Mouse (Mus musculus) cerebellum, postnatal 10 days (tissue): ENCODE results near the gene Fat4.

Experiments
- DNase-seq, 2 experiments: peaks; one replicate each; pipeline ENCODE4 v3.0.0; 2021; ENCODE audit warnings: mixed read lengths in 2 of 2

Gene Fat4

GRCm38 (mm10) chr3:38886890-38887355 lies at the start of gene Fat4:
Fat4 (plus strand) TSS chr3:38886940.
- DNase-seq: peak; percentile 55 to 56

GRCm38 (mm10) chr3:38839438-38839837 lies 47.3 kb upstream of the Fat4 start:
- DNase-seq: no peak

GRCm38 (mm10) chr3:38843000-38843538 lies 43.7 kb upstream of the Fat4 start:
- no peak for DNase-seq

DNA sequence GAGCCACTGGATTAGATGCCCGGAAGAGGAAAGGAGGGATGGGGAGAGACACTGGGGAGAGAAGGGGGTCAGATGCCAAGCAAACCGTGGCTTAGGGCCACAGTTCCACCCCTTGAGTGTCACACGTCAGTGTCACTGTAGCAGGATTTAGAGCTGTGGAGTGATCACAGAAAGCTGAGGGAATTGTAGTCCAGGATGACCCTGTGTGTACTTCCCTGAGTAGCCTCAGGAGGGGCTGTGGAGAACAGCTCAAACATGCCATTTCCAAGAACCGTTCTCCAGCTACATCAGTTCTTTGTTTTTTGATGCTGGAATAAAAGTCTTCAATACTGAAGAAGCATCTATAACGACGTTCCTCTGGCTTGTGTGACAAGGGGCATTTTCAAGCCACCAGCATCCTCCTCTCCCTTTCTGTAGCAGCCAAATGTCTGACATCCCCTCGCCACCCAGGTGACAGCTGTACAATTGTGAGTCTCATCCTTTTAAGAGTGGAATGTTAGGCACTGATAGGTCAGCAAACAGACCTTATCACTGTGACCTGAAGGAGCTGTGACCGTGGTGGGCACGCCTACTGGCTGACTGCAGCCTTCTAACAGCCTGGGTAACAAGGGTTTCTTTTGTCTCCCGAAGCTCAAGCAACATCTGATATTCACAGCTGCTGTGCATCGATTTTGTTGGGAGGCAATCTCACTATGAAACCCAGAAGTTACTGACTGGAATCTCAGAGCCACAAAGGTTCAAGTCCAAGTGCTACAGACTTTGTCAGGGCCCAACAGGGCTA lies 39.9 kb upstream of the Fat4 start:
- DNase-seq: no peak

DNA sequence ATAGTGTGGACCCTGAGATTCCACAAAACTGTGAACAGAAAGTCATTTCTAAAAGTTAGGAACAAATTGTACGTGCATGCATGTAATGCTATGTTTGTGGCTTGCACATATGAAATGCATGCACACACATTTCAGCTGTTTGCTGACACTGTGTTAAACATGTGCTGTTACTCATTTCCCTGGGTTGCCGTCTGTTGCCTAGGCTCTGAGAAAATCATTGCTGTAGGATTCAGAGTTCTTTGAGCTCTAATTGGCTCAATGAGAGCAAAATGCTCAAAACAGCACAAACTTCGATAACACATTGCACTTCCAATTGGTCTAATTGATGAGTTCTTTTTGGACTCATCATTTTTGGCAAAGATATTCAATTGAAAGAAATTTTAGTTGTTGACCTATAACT lies 37.7 kb upstream of the Fat4 start:
- no peak for DNase-seq

DNA sequence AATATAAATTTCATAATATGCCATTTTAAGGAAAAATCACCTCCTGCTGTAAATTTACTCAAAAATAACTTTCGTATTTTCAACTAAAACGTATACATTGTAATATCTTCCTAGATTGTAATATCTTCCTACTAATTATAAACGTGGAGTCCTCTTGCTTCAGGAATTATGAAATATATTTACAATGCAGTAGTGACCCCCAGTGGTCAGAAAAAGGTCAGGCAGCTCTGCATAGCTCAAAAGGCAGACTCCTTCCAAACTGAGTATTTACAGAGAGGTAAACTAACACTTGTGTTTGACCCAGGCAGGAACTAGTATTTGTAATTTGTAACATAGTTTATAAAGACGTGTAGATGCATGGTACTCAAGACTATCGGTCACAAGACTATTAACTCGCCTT lies 37.2 kb upstream of the Fat4 start:
- DNase-seq: peak; percentile 75 to 87

- no peak for DNase-seq
Observed at GRCm38 (mm10) chr3:38853650-38854049, 33.1 kb upstream of the Fat4 start.

GRCm38 (mm10) chr3:38860683-38861082 lies 26.1 kb upstream of the Fat4 start:
- no peak for DNase-seq

- DNase-seq: no peak
Observed at GRCm38 (mm10) chr3:38871291-38871690, 15.4 kb upstream of the Fat4 start.

DNA sequence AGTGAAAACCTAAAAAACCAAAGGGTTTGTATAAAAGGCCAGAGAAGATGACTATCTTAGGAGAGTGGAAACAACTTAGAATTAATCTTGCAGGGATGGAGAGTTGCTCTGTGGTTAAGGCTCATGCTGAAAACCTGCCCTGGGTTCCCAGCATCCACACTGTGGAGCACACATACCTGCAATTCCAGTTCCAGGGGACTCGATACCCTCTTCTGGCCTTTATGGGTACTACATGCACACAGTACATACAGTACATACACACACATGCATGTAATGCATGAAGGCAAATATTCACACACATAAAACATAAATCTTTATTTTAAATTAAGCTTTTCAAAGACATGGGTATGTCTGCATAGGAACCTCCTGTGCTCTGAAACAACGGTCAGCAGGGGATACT lies 10.9 kb upstream of the Fat4 start:
- no peak for DNase-seq

- no peak for DNase-seq
Observed at GRCm38 (mm10) chr3:38876706-38877105, 10.0 kb upstream of the Fat4 start.

- peak; percentile 77 to 83 for DNase-seq
Observed at GRCm38 (mm10) chr3:38882778-38883177, 4.0 kb upstream of the Fat4 start.

DNA sequence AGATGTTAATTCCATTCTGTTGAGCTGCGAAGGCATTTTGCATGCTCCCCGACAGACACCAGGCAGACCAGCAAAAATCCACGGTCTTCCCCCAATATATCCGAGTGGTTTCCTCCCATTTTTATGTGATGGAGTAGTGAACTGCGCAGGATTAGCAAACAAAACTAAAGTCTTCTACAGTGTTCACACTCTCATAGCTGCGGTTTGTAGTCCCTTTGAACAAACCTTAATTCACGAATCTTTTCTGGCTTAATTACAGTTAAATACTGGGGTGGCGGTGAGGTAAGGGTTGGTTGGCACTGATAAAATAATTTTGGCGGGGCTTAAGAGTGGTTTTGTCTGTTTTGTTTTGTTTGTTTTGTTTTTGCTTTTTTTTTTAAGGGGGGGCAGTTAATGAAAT lies 3.1 kb upstream of the Fat4 start:
- peak in 1 of 2 experiments; percentile 7 for DNase-seq

DNA sequence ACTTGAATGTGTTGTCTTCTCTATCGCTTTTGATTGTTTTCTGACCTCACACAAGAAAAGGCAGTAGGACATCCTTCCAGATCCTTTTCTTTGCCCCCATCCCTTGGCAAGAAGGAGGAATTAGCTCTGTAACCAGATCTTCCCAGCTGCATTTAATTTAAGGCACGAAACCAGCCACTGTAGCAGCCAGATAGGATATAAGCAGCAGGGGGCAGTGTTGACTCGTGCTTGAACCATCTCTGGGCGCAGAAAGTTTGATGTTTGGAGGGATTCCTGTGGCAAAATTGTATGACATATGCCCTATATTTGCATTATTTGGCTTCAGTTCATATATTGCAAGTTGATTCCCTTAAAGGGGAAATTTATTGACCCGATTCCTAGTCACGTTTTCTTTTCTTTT lies 2.5 kb upstream of the Fat4 start:
- DNase-seq: peak; percentile 92 to 94

DNA sequence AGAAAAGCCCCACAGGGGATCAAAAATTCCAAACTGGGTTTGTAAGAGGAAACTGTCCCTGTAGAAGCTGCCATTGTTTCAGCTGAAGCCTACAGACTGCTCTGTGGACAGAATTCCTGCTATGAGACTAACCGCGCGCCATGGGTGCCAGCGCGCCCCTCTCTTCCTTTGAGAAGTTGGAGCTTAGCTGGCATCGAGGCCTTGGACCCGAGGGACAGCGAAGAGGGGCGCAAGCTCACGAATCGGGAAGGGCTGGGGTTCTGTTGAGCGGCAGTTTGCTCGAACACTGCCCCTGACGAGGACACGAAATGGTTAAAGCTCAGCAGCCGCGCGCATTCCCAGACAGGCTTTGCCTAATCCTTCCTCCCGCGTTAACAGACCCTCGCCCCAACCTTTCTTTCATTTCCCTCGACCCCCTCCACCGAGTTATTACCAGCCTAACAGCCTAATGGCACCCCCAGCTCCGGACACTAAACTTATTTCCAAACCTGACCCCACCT lies 1.8 kb upstream of the Fat4 start:
- DNase-seq: peak; percentile 59 to 60

DNA sequence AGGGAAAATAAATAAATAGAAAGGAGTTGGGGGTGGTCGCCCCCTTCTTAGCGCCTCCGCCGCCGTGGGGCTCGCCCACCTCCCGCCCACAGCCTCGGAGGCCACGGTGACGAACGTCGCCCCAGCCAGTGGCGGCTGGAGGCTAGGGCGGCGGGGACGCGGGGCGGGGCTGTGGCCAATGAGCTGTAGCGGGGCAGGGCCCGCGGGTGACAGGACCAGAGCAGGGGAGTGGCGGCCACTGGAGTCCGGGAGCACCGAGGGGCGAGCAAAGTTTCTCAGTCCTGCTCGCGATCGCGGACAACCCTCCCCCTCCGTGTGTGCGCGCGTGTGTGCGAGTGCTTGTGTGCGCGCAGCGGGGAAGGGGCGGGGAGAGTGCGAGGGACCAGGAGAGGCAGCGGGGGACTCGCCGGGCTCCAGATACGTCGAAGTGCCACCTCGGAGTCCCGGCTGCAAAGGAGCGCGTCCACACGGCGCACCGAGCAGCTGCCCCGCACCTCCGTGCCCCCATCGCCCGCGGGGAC lies 1.2 kb upstream of the Fat4 start:
- peak; percentile 84 to 89 for DNase-seq

DNA sequence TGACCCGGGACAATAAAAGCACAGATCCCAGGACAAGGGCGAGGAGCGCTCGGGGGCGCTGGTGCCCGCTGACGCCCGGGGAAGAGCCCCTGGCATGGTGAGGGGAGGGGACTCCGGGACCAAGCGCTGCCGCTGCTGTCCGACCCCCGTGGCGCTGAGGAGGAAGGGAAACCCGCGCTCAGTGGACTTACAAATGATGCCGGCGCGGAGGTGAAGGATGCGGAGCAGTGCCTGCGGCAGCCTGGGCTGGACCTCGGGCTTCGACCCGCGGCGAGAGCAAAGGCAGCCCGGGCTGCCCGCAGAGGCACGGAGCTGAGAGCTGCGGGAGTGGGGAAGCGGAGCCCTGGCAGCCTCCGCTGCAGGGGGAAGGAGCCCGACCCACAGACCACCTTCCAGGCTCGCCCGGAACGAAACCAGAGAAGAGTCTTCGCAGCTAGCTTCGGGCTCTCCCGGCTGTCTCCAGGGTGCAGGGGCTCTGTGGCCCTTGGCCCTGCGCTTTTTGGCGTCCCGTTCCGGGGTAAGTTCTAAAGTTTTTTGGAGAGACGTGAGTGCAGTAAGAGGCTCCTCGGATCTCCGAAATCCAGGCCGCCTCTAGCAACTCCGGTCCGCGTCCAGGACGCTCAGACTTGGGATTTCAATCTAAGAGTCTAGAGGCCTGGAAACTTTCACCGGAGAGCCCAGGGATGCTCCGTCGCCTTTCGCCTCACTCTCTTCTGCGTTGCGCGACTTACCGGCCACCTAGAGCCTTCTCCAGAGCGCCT lies 499 bp upstream of the Fat4 start:
- DNase-seq: peak; percentile 62 to 69

DNA sequence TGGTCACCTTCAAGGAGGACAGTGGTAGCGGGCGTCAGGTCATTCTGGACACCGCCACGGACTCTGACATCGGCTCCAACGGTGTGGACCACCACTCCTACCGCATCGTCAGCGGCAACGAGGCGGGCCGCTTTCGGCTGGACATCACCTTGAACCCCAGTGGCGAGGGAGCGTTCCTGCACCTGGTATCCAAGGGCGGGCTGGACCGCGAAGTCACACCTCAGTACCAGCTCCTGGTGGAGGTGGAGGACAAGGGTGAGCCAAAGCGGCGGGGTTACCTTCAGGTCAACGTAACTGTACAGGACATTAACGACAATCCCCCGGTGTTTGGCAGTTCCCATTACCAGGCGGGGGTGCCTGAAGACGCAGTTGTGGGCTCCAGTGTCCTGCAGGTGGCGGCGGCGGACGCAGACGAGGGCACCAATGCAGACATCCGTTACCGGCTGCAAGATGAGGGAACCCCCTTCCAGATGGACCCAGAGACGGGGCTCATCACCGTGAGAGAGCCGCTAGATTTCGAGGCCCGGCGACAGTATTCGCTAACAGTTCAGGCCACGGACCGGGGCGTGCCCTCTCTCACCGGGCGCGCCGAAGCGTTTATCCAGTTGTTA lies 746 bp downstream of the Fat4 start:
- peak; percentile 80 to 83 for DNase-seq

GRCm38 (mm10) chr3:38888111-38888510 lies 1.4 kb downstream of the Fat4 start:
- peak; percentile 93 to 95 for DNase-seq

DNA sequence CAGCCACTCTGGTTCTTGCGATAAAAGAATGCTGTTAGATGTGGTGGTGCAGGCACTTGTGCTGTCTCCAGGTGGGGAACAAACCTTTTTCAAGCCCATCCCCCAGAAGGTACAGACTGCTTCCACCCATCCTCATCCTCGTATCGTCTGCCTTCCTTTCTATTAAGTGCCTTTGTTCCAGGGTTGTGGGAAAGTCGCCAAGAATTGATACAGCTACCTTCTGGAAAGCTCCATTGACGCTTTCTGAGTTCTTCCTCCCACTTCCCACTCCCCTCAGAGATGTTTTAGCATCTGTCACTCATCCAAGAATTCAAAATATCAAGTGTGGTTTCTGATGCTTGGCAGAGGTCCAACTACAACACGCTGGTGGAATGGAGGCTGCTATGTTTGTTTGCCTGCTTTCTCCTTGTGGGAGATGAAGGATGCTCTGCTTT lies 6.1 kb downstream of the Fat4 start:
- DNase-seq: peak; percentile 44 to 62

- DNase-seq: no peak
Observed at GRCm38 (mm10) chr3:38900839-38901238, 14.1 kb downstream of the Fat4 start.

DNA sequence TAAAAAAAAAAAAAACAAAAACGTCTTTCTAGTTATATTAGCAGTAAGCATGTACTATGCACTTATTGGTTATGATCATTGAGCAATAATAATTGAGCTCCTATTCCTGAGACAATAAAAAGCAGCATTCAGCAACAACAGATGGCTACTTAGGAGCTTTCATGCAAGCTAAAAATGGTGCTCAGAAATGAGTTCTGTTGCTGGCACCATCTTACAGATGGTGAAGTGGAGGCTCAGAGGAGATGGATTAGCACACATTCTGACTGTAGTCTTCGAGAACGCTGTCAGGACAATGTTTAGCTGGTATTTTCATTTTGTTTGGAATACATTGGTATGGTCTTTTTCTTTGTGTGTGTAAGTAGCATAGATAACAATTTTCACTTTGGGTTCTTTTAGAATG lies 20.1 kb downstream of the Fat4 start:
- no peak for DNase-seq
